Mouse (Mus musculus): ENCODE measurements around the gene Rexo5.

Rexo5 gene

GRCm38 (mm10) chr7:119847396-119847795, 53.6 kb downstream of the Rexo5 start:
- DNase-seq, result no peak

GRCm38 (mm10) chr7:119849096-119849495, 55.3 kb downstream of the Rexo5 start:
- DNase-seq, result peak; percentile 72

DNA sequence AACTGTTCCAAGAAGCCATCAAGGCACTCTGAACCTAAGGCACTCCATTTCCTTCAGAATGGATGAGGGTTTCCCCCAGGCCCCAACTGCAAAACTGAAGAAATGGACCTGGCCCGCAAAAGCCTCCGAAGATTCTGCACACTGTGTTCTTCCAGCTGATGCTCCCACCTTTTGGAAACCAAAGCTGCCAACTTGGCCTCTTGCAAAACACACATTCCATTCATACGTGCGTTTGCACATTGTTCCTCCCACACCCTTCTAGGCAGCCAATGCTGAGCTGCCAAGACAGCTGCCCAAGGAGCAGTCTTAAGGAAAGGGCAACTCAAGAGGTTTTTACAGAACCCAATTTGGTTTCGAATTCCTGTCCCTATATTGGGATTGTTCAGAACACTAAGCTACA, 56.9 kb downstream of the Rexo5 start:
- DNase-seq, result peak; percentile 85 to 91

GRCm38 (mm10) chr7:119852494-119852893, 58.7 kb downstream of the Rexo5 start:
- DNase-seq, result no peak

- no peak for DNase-seq
These were observed 59.4 kb downstream of the Rexo5 start for GRCm38 (mm10) chr7:119853186-119853585.

DNA sequence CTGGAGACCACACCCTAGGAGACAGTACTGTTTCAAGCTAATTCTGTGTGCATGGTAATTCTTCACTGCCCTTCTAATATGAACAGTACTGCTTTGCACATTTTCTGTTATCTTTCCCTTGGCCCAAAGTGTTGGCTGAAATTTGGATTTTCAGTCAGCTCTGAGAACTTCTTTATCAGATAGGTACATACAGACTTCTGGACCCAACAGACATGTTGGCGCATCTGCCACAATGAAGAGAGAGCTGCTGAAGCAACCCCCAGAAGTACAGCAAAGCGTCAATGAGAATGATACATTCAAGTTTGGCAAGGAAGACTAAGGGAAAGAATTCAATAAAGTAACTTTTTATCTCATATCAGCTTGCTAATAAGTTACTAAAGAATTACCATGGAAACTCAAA, 60.6 kb downstream of the Rexo5 start:
- DNase-seq, result no peak

DNA sequence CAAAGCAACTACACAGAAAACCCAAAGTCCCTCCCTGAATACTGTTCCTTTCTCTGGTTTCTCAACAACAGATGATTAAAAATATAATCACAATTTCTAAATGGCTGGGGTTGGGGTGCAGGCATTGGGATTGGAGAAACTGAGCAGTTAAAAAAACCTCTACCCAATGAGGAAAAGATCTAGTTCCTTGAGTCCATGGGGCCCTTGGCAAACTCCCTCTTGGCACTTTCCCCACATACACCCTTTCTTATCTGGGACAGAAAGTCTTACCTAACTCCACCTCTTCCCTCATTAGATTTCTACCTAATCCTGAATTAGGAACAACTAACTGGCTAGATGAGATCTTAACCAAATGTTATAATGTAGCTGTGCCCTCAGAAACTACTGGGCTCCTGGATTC, 61.2 kb downstream of the Rexo5 start:
- peak in 1 of 2 experiments; percentile 23 for DNase-seq

GRCm38 (mm10) chr7:119859476-119859875, 65.7 kb downstream of the Rexo5 start:
- peak; percentile 14 to 28 for DNase-seq

- no peak for DNase-seq
These were observed 66.3 kb downstream of the Rexo5 start for GRCm38 (mm10) chr7:119860116-119860515.

GRCm38 (mm10) chr7:119860554-119860953, 66.7 kb downstream of the Rexo5 start:
- DNase-seq, result no peak

GRCm38 (mm10) chr7:119860971-119861334, 67.1 kb downstream of the Rexo5 start:
- no peak for DNase-seq

GRCm38 (mm10) chr7:119861335-119862091, 67.7 kb downstream of the Rexo5 start:
- peak; percentile 60 to 72 for DNase-seq

DNA sequence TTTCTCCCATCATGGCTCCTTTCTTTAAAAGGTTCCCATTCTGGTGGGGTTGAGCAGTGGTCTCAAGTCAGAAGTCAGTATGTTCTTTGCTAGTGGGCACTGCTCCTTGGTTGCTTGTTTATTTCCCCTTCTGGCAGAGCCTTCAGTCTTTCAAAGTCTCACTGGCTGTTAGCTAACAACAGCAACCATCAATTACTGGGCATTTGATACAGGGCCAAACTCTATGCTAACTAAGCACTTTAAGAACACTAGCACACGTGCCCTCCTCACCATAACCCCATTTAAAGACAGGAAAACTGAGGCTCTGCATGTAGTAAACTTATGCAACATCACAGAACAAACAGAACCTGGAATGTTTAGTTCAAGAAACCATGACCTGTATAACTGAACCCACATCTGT, 68.4 kb downstream of the Rexo5 start:
- DNase-seq, result no peak

- no peak for DNase-seq
These were observed 70.7 kb downstream of the Rexo5 start for GRCm38 (mm10) chr7:119864500-119864899.

DNA sequence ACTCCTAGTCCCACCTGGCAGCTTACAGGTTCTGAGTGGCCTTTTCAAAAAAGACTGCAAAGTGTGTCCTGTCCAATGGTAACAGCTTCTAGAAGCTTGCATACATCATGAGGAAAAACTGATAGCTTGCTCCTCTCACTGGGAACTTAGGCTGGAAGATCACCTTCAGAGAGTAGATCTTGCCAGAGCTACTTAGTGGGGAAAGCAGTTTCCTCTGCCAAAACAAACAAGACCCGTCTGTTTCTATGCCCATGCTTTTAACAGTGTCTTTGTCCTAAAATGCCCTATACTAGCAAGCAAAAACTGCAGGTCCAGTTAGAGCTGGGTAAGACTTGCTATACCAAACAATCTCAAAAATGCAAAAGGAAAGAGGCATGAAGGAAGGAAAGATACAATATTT, 72.3 kb downstream of the Rexo5 start:
- no peak for DNase-seq

DNA sequence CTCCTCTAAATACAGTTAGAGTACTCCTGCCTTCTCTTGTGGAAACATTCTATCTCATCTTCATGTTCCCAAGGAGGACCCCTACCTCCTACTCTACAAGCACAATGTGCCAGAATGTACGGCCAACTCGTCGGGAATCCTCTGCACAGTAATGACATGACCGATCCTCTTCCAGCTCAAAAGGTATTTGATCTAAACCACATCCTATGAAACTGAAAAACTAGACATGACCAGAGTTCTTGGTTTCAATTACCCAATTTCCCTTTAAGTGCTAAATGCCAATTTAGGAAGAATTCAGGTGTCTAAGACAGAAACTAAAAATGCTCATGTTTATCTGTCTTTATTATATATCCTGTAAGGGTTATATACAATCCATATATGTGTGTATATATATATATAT, 78.4 kb downstream of the Rexo5 start:
- no peak for DNase-seq

DNA sequence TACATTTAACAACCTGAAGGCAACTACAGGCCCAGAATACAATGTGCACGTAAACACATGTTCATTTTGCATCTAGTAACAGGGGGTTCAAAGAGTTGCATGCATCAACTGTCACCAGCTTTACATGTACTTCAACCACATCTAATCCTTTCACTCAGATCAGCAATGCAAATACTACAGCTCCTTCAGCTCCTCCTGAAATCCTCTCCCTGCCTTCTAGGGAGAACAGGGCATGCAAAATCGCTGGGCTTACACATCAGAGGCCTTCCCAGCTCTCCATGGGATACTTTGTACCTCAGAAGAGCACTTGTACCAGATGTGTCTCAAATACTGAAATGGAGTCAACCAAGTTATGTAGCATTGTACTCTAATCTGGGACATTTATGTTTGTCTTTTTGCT, 79.2 kb downstream of the Rexo5 start:
- DNase-seq, result no peak

- DNase-seq, result no peak
These were observed 82.1 kb downstream of the Rexo5 start for GRCm38 (mm10) chr7:119875776-119876440.

- peak in 1 of 2 experiments; percentile 14 for DNase-seq
These were observed 85.4 kb downstream of the Rexo5 start for GRCm38 (mm10) chr7:119879171-119879570.

DNA sequence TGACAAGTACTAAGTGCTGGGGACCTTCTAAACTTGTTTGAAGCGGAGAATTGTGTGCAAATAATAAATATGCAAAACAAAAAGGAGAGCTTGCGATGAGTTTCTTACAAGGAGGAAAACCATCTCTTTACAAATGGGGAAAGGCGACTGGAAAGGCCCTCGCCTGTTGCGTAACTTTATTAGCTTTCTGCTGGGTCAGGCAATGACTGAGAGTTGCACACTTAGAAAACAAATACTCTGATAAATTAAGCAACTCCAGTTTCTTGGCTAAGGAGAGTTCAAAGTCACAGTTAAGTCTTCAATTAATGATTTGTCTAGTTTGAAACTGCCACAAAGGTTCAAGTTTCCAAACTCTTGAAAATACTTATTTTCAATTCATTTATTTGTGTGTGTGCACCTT, 86.5 kb downstream of the Rexo5 start:
- peak; percentile 61 to 70 for DNase-seq

DNA sequence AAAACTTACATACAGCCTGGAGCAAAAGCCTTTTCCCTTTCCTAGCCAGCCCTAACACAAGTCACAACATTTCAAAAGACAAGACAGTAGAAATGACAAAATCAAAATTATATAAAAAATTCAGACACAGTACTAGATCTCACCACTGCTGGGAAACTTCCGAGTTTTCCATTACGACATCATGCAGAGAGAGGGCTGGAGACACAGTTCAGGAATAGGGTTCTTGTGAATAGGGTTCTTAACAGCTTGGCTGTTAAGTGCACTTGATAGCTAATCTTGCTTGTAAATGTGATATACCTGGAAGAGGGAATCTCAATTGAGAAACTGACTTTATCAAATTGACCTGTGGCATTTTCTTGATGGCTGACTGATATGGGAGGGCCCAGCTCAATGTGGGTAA, 87.4 kb downstream of the Rexo5 start:
- peak in 1 of 2 experiments; percentile 15 for DNase-seq

DNA sequence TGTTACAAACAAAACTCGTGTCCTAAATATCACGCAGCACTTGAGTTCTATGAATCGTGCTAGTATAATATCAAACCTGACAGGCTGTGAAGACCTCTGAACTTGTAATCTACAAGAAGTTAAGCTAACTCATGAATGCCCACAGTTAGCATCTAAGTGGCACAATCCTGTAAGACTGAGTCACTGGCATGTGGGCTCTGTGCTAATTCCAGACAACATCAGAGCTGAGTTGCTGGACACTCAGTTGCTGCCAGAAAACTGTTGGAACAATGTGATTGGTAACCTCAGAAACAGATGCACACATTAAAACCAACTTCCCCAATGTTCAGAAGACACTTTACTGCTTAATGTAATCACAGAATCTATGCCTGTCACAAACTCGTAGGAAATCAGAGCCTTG, 94.1 kb downstream of the Rexo5 start:
- DNase-seq, result no peak

- DNase-seq, result no peak
These were observed 98.4 kb downstream of the Rexo5 start for GRCm38 (mm10) chr7:119892198-119892597.

- no peak for DNase-seq
These were observed 98.9 kb downstream of the Rexo5 start for GRCm38 (mm10) chr7:119892742-119893141.
